Mouse (Mus musculus) liver, embryonic 11.5 days (tissue): Measurements from ENCODE around the gene Man2a1. TPM values are rescaled to one million over a fixed set of nuclear protein-coding genes. Genes with fewer than 3 reads are reported as not detected.

Experiments used
- ATAC-seq: fragments of 200-750 bp; cut with Nextera tagmentation; replicated peaks from 2 replicates; pipeline ENCODE4 v1.8.0; 2017; ENCODE audit warnings: moderate number of reproducible peaks, mild to moderate bottlenecking, moderate TSS enrichment, moderate library complexity; ENCODE audit not compliant: low FRiP score
- DNase-seq: peaks from one replicate; pipeline ENCODE4 v3.0.0-alpha.2; 2017; ENCODE audit warnings: low spot score
- H3K27ac ChIP-seq: fragments of 300-500 bp; sonication (generic); 2 replicates; pipeline ENCODE4 v1.5.1; 2014; ENCODE audit warnings: mild to moderate bottlenecking, low read depth, low read length, control low read depth
- H3K27me3 ChIP-seq: fragments of 300-500 bp; sonication (generic); replicated peaks from 2 replicates; pipeline ENCODE4 v1.6.1; 2014; ENCODE audit warnings: low read length, mixed read lengths; ENCODE audit not compliant: control insufficient read depth, insufficient read depth
- H3K36me3 ChIP-seq: fragments of 300-500 bp; sonication (generic); 2 replicates; pipeline ENCODE4 v1.6.1; 2014; ENCODE audit warnings: mild to moderate bottlenecking, low read length, moderate library complexity, mixed read lengths; ENCODE audit not compliant: control insufficient read depth, insufficient read depth
- H3K4me1 ChIP-seq: fragments of 300-500 bp; sonication (generic); replicated peaks from 2 replicates; pipeline ENCODE4 v1.6.1; 2014; ENCODE audit warnings: low read length, mixed read lengths; ENCODE audit not compliant: control insufficient read depth, insufficient read depth
- H3K4me2 ChIP-seq: fragments of 300-500 bp; sonication (generic); 2 replicates; pipeline ENCODE4 v1.6.1; 2014; ENCODE audit warnings: mild to moderate bottlenecking, control low read depth, moderate library complexity
- H3K4me3 ChIP-seq: fragments of 300-500 bp; sonication (generic); 2 replicates; pipeline ENCODE4 v1.5.1; 2014; ENCODE audit warnings: low read depth, low read length, control low read depth
- H3K9ac ChIP-seq: fragments of 300-500 bp; sonication (generic); 2 replicates; pipeline ENCODE4 v1.6.1; 2014; ENCODE audit warnings: low read depth, low read length, control low read depth
- H3K9me3 ChIP-seq: fragments of 300-500 bp; sonication (generic); 2 replicates; pipeline ENCODE4 v1.6.1; 2016; ENCODE audit warnings: low read length, inconsistent platforms, mixed read lengths; ENCODE audit not compliant: control insufficient read depth
- WGBS: fragments of 180-500 bp; shearing (Covaris S2); extraction: QIAGEN DNeasy Blood & Tissue Kit; methylation state at CpG from one replicate; pipeline ENCODE4 v1.1.7; 2014; 5-methylcytosine and 5-hydroxymethylcytosine counted together
- polyA plus RNA-seq: library from polyadenylated mRNA; unstranded; fragments of >200 nt; fragmentation: Nextera tagmentation; extraction: Ambion mirVana; gene quantifications from 2 replicates; pipeline ENCODE4 v1.2.1, GENCODE M21; 2014

The Man2a1 gene
- polyA plus RNA-seq, 1 experiment from 2014 or later, result 6.8 TPM

DNA sequence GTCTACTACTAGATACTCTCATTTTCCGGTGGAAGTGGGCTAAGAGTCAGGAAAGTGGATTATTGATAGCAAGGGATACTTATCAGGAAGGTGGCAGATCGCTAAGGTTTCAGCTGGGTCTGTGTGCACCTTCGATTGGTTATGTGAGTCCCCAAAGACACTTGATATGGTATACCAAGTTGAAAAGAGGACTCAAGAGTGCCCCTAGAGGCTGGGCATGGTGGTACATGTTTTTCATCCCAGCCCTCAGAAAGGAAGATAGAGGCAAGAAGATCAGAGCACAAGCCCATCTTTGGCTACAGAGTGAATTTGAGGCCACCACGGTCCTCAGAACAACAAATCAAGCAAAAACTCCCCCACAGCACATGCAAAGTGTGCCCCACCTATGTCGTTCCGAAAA, 25.3 kb upstream of the Man2a1 start:
- DNase-seq (no peak), ATAC-seq (no peak)
- 78% methylated on average over 6 of the region's 6 CpGs for WGBS
- H3K4me1 ChIP-seq, result no peaks in the 10 kb centered on the region
- no peak overlapping the region for H3K27ac ChIP-seq
- no peak overlapping the region for H3K4me3 ChIP-seq
- H3K27me3 ChIP-seq, result no peaks in the 10 kb centered on the region
- H3K4me2 ChIP-seq, result no peak overlapping the region
- H3K9ac ChIP-seq, result no peak overlapping the region
- no peaks in the 10 kb centered on the region for H3K9me3 ChIP-seq
- H3K36me3 ChIP-seq, result no peaks in the 10 kb centered on the region

DNA sequence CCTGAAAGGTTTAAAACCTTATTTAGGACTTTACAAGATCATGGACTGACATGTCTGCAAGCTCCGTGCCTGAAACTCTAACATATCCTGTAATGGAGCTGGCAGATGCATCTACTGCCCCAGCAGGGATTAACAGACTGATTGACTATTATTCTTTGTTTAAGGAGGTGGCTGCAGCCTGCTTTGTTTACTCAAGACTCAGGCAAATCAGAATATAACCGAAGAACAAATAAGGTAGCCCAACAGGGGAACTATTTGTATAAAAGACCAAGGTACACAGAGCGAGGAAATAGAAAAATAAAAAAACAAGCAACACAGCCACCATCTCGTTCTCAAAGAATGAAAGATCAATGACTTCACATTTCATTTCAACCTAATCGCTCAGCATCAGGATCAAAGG, 23.1 kb upstream of the Man2a1 start:
- Histone ChIP-seq H3K4me2 (no peak overlapping the region), H3K27ac (no peak overlapping the region), H3K9ac (no peak overlapping the region), H3K4me3 (no peak overlapping the region), H3K36me3 (no peaks in the 10 kb centered on the region), H3K9me3 (no peaks in the 10 kb centered on the region), H3K27me3 (no peaks in the 10 kb centered on the region), H3K4me1 (no peaks in the 10 kb centered on the region)
- 43% methylated on average over 5 of the region's 5 CpGs for WGBS
- no peak for DNase-seq
- ATAC-seq, result no peak

- Histone ChIP-seq H3K27me3 (no peaks in the 10 kb centered on the region), H3K9ac (no peak overlapping the region), H3K4me1 (no peaks in the 10 kb centered on the region), H3K4me3 (no peak overlapping the region), H3K36me3 (no peaks in the 10 kb centered on the region), H3K4me2 (no peak overlapping the region), H3K27ac (no peak overlapping the region), H3K9me3 (no peaks in the 10 kb centered on the region)
- WGBS, result 11% methylated on average over 4 of the region's 4 CpGs
- ATAC-seq (no peak), DNase-seq (no peak)
Measured at GRCm38 (mm10) chr17:64578346-64578745, 22.2 kb upstream of the Man2a1 start.

- no peak for DNase-seq
- no peaks in the 10 kb centered on the region for H3K36me3 ChIP-seq
- H3K9me3 ChIP-seq, result no peaks in the 10 kb centered on the region
- H3K27ac ChIP-seq, result no peak overlapping the region
- H3K4me3 ChIP-seq, result no peak overlapping the region
- no peak overlapping the region for H3K9ac ChIP-seq
- 37% methylated on average over 8 of the region's 8 CpGs for WGBS
- ATAC-seq, result no peak
- H3K4me2 ChIP-seq, result no peak overlapping the region
- no peaks in the 10 kb centered on the region for H3K4me1 ChIP-seq
- 0 out of 2 replicates have a peak, but pooled peaks cover 2% of the 10 kb centered on the region for H3K27me3 ChIP-seq
Measured at GRCm38 (mm10) chr17:64579696-64580095, 20.8 kb upstream of the Man2a1 start.

- no peak overlapping the region for H3K4me2 ChIP-seq
- H3K27me3 ChIP-seq, result 0 out of 2 replicates have a peak, but pooled peaks cover 2% of the 10 kb centered on the region
- ATAC-seq, result no peak
- H3K9ac ChIP-seq, result no peak overlapping the region
- H3K4me1 ChIP-seq, result no peaks in the 10 kb centered on the region
- H3K36me3 ChIP-seq, result no peaks in the 10 kb centered on the region
- H3K9me3 ChIP-seq, result no peaks in the 10 kb centered on the region
- DNase-seq, result no peak
- 83% methylated on average over 6 of the region's 6 CpGs for WGBS
- no peak overlapping the region for H3K27ac ChIP-seq
- H3K4me3 ChIP-seq, result no peak overlapping the region
Measured at GRCm38 (mm10) chr17:64581133-64581532, 19.4 kb upstream of the Man2a1 start.

DNA sequence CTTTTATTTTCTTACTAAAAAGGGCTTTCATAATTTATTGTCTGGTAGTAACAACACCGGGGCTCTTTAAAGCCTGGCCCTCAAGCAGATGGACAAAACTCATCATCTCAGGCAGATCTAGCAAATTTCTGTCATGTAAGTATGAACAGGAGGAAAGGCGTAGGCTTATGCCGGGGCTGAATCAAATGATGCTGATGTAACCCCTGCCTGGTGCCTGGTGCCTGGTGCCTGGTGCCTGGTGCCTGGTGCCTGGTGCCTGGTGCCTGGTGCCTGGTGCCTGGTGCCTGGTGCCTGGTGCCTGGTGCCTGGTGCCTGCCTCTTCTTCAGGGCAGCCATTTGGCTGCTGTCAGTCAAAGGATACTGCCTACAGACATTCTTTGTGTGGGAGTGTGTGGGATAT, 18.6 kb upstream of the Man2a1 start:
- no peak overlapping the region for H3K27ac ChIP-seq
- no peaks in the 10 kb centered on the region for H3K36me3 ChIP-seq
- no peak overlapping the region for H3K4me3 ChIP-seq
- 87% methylated on average over 3 of the region's 3 CpGs for WGBS
- no peaks in the 10 kb centered on the region for H3K9me3 ChIP-seq
- DNase-seq, result no peak
- H3K4me1 ChIP-seq, result no peaks in the 10 kb centered on the region
- H3K4me2 ChIP-seq, result no peak overlapping the region
- H3K9ac ChIP-seq, result no peak overlapping the region
- 0 out of 2 replicates have a peak, but pooled peaks cover 2% of the 10 kb centered on the region for H3K27me3 ChIP-seq
- no peak for ATAC-seq

- no peak overlapping the region for H3K9ac ChIP-seq
- no peak overlapping the region for H3K4me2 ChIP-seq
- no peak for DNase-seq
- no peak overlapping the region for H3K4me3 ChIP-seq
- H3K27ac ChIP-seq, result no peak overlapping the region
- H3K36me3 ChIP-seq, result no peaks in the 10 kb centered on the region
- no peaks in the 10 kb centered on the region for H3K9me3 ChIP-seq
- no peaks in the 10 kb centered on the region for H3K27me3 ChIP-seq
- WGBS, result 58% methylated on average over 4 of the region's 4 CpGs
- H3K4me1 ChIP-seq, result no peaks in the 10 kb centered on the region
- no peak for ATAC-seq
Measured at GRCm38 (mm10) chr17:64590483-64590882, 10.1 kb upstream of the Man2a1 start.

GRCm38 (mm10) chr17:64591366-64591765, 9.2 kb upstream of the Man2a1 start:
- WGBS, result 75% methylated on average over 10 of the region's 10 CpGs

GRCm38 (mm10) chr17:64592355-64592754, 8.2 kb upstream of the Man2a1 start:
- ATAC-seq (no peak), DNase-seq (no peak)
- 59% methylated on average over 2 of the region's 2 CpGs for WGBS
- no peak overlapping the region for H3K4me3 ChIP-seq
- no peaks in the 10 kb centered on the region for H3K36me3 ChIP-seq
- no peaks in the 10 kb centered on the region for H3K27me3 ChIP-seq
- no peak overlapping the region for H3K27ac ChIP-seq
- no peaks in the 10 kb centered on the region for H3K9me3 ChIP-seq
- H3K4me2 ChIP-seq, result no peak overlapping the region
- no peak overlapping the region for H3K9ac ChIP-seq
- no peaks in the 10 kb centered on the region for H3K4me1 ChIP-seq

More at GRCm38 (mm10) chr17:64591366-64591765, 9.2 kb upstream of the Man2a1 start:
- Histone ChIP-seq H3K36me3 (no peaks in the 10 kb centered on the region), H3K27me3 (no peaks in the 10 kb centered on the region), H3K27ac (no peak overlapping the region), H3K4me3 (no peak overlapping the region), H3K4me2 (no peak overlapping the region), H3K9me3 (no peaks in the 10 kb centered on the region), H3K4me1 (no peaks in the 10 kb centered on the region), H3K9ac (no peak overlapping the region)
- DNase-seq (no peak), ATAC-seq (no peak)
